Mouse (Mus musculus): ENCODE data around the gene Ptpn3. TPM values are rescaled to one million over a fixed set of nuclear protein-coding genes. Genes with fewer than 3 reads are reported as not detected.

Ptpn3 gene
- polyA plus RNA-seq (2014; fragmentation: Nextera tagmentation; extraction: Ambion mirVana) = 1.9 and 3.4 TPM in 2 replicates

- WGBS = under 1% methylated on average over 42 of the region's 42 CpGs
- H3K9ac ChIP-seq (ENCODE audit: low read depth, low read length) = peak within 1 kb of the TSS; percentile 57; the same call in 1 of the 2 replicates
- no peaks in the 10 kb centered on the region for H3K36me3 ChIP-seq (ENCODE audit: control insufficient read depth, insufficient read depth, low read length)
- no peak within 1 kb of the TSS for H3K27ac ChIP-seq (ENCODE audit: low read depth, low read length)
- H3K4me1 ChIP-seq (replicated peaks; ENCODE audit: control insufficient read depth, insufficient read depth, low read length) = peaks cover 2% of the 10 kb centered on the region; the same call in 1 of the 2 replicates
- peak within 1 kb of the TSS; percentile 98 for H3K4me2 ChIP-seq (replicated peaks; ENCODE audit: low read depth, low read length)
- peak; percentile 84 for DNase-seq (ENCODE audit: low spot score)
- peak within 1 kb of the TSS; percentile 77 for H3K4me3 ChIP-seq (ENCODE audit: low read depth, low read length)
- ATAC-seq (ENCODE audit: low FRiP score) = peak; percentile 79
- no peaks in the 10 kb centered on the region for H3K9me3 ChIP-seq (ENCODE audit: control insufficient read depth, low read length)
- peaks cover 33% of the 10 kb centered on the region for H3K27me3 ChIP-seq (ENCODE audit: control insufficient read depth, insufficient read depth, low read length)
Observed at GRCm38 (mm10) chr4:57301410-57302313, at the start of gene Ptpn3. Ptpn3 (minus strand) TSS chr4:57301837.

GRCm38 (mm10) chr4:57350541-57350940, 48.9 kb upstream of the Ptpn3 start:
- Histone ChIP-seq H3K9me3 (ENCODE audit: control insufficient read depth, low read length) (0 out of 2 replicates have a peak, but pooled peaks cover 2% of the 10 kb centered on the region), H3K27ac (ENCODE audit: low read depth, low read length) (no peak overlapping the region), H3K4me1 (replicated peaks; ENCODE audit: control insufficient read depth, insufficient read depth, low read length) (no peaks in the 10 kb centered on the region), H3K27me3 (ENCODE audit: control insufficient read depth, insufficient read depth, low read length) (no peaks in the 10 kb centered on the region), H3K36me3 (ENCODE audit: control insufficient read depth, insufficient read depth, low read length) (no peaks in the 10 kb centered on the region), H3K4me2 (replicated peaks; ENCODE audit: low read depth, low read length) (no peak overlapping the region), H3K4me3 (ENCODE audit: low read depth, low read length) (no peak overlapping the region), H3K9ac (ENCODE audit: low read depth, low read length) (no peak overlapping the region)
- ATAC-seq (ENCODE audit: low FRiP score) (no peak), DNase-seq (ENCODE audit: low spot score) (no peak)
- whole genome bisulfite sequencing = 97% methylated on average over 2 of the region's 2 CpGs

- H3K4me1 ChIP-seq (replicated peaks; ENCODE audit: control insufficient read depth, insufficient read depth, low read length) = no peaks in the 10 kb centered on the region
- no peaks in the 10 kb centered on the region for H3K27me3 ChIP-seq (ENCODE audit: control insufficient read depth, insufficient read depth, low read length)
- 90% methylated on average over 7 of the region's 7 CpGs for WGBS
- H3K36me3 ChIP-seq (ENCODE audit: control insufficient read depth, insufficient read depth, low read length) = no peaks in the 10 kb centered on the region
- no peak overlapping the region for H3K4me3 ChIP-seq (ENCODE audit: low read depth, low read length)
- no peak for DNase-seq (ENCODE audit: low spot score)
- no peak overlapping the region for H3K27ac ChIP-seq (ENCODE audit: low read depth, low read length)
- H3K9me3 ChIP-seq (ENCODE audit: control insufficient read depth, low read length) = 0 out of 2 replicates have a peak, but pooled peaks cover 2% of the 10 kb centered on the region
- no peak overlapping the region for H3K9ac ChIP-seq (ENCODE audit: low read depth, low read length)
- no peak for ATAC-seq (ENCODE audit: low FRiP score)
- no peak overlapping the region for H3K4me2 ChIP-seq (replicated peaks; ENCODE audit: low read depth, low read length)
Observed at GRCm38 (mm10) chr4:57343996-57344395, 42.4 kb upstream of the Ptpn3 start.

- no peaks in the 10 kb centered on the region for H3K4me1 ChIP-seq (replicated peaks; ENCODE audit: control insufficient read depth, insufficient read depth, low read length)
- H3K4me3 ChIP-seq (ENCODE audit: low read depth, low read length) = no peak overlapping the region
- H3K27ac ChIP-seq (ENCODE audit: low read depth, low read length) = no peak overlapping the region
- WGBS = 90% methylated on average over 17 of the region's 17 CpGs
- ATAC-seq (ENCODE audit: low FRiP score) (no peak), DNase-seq (ENCODE audit: low spot score) (no peak)
- H3K36me3 ChIP-seq (ENCODE audit: control insufficient read depth, insufficient read depth, low read length) = no peaks in the 10 kb centered on the region
- no peaks in the 10 kb centered on the region for H3K27me3 ChIP-seq (ENCODE audit: control insufficient read depth, insufficient read depth, low read length)
- H3K4me2 ChIP-seq (replicated peaks; ENCODE audit: low read depth, low read length) = no peak overlapping the region
- no peak overlapping the region for H3K9ac ChIP-seq (ENCODE audit: low read depth, low read length)
- no peaks in the 10 kb centered on the region for H3K9me3 ChIP-seq (ENCODE audit: control insufficient read depth, low read length)
Observed at GRCm38 (mm10) chr4:57338923-57339322, 37.3 kb upstream of the Ptpn3 start.

- Histone ChIP-seq H3K4me2 (replicated peaks; ENCODE audit: low read depth, low read length) (no peak overlapping the region), H3K4me1 (replicated peaks; ENCODE audit: control insufficient read depth, insufficient read depth, low read length) (no peaks in the 10 kb centered on the region), H3K27ac (ENCODE audit: low read depth, low read length) (no peak overlapping the region), H3K4me3 (ENCODE audit: low read depth, low read length) (no peak overlapping the region), H3K27me3 (ENCODE audit: control insufficient read depth, insufficient read depth, low read length) (no peaks in the 10 kb centered on the region), H3K36me3 (ENCODE audit: control insufficient read depth, insufficient read depth, low read length) (no peaks in the 10 kb centered on the region), H3K9ac (ENCODE audit: low read depth, low read length) (no peak overlapping the region), H3K9me3 (ENCODE audit: control insufficient read depth, low read length) (no peaks in the 10 kb centered on the region)
- ATAC-seq (ENCODE audit: low FRiP score) = no peak
- DNase-seq (ENCODE audit: low spot score) = no peak
- 83% methylated on average over 9 of the region's 9 CpGs for WGBS
Observed at GRCm38 (mm10) chr4:57338061-57338460, 36.4 kb upstream of the Ptpn3 start.

- Histone ChIP-seq H3K27me3 (ENCODE audit: control insufficient read depth, insufficient read depth, low read length) (no peaks in the 10 kb centered on the region), H3K4me2 (replicated peaks; ENCODE audit: low read depth, low read length) (no peak overlapping the region), H3K36me3 (ENCODE audit: control insufficient read depth, insufficient read depth, low read length) (no peaks in the 10 kb centered on the region), H3K9ac (ENCODE audit: low read depth, low read length) (no peak overlapping the region), H3K4me3 (ENCODE audit: low read depth, low read length) (no peak overlapping the region), H3K9me3 (ENCODE audit: control insufficient read depth, low read length) (no peaks in the 10 kb centered on the region), H3K4me1 (replicated peaks; ENCODE audit: control insufficient read depth, insufficient read depth, low read length) (no peaks in the 10 kb centered on the region), H3K27ac (ENCODE audit: low read depth, low read length) (no peak overlapping the region)
- peak; percentile 7 for DNase-seq (ENCODE audit: low spot score)
- ATAC-seq (ENCODE audit: low FRiP score) = no peak
- WGBS = 37% methylated on average over 9 of the region's 9 CpGs
Observed at GRCm38 (mm10) chr4:57335000-57335666, 33.5 kb upstream of the Ptpn3 start.

- Histone ChIP-seq H3K9me3 (ENCODE audit: control insufficient read depth, low read length) (no peaks in the 10 kb centered on the region), H3K27me3 (ENCODE audit: control insufficient read depth, insufficient read depth, low read length) (no peaks in the 10 kb centered on the region), H3K27ac (ENCODE audit: low read depth, low read length) (no peak overlapping the region), H3K4me2 (replicated peaks; ENCODE audit: low read depth, low read length) (no peak overlapping the region), H3K4me1 (replicated peaks; ENCODE audit: control insufficient read depth, insufficient read depth, low read length) (no peaks in the 10 kb centered on the region), H3K9ac (ENCODE audit: low read depth, low read length) (no peak overlapping the region), H3K4me3 (ENCODE audit: low read depth, low read length) (no peak overlapping the region), H3K36me3 (ENCODE audit: control insufficient read depth, insufficient read depth, low read length) (no peaks in the 10 kb centered on the region)
- ATAC-seq (ENCODE audit: low FRiP score) (no peak), DNase-seq (ENCODE audit: low spot score) (no peak)
- 96% methylated on average over 12 of the region's 12 CpGs for WGBS
Observed at GRCm38 (mm10) chr4:57333926-57334548, 32.4 kb upstream of the Ptpn3 start.

GRCm38 (mm10) chr4:57332511-57332910, 30.9 kb upstream of the Ptpn3 start:
- Histone ChIP-seq H3K27me3 (ENCODE audit: control insufficient read depth, insufficient read depth, low read length) (no peaks in the 10 kb centered on the region), H3K4me3 (ENCODE audit: low read depth, low read length) (no peak overlapping the region), H3K4me1 (replicated peaks; ENCODE audit: control insufficient read depth, insufficient read depth, low read length) (no peaks in the 10 kb centered on the region), H3K4me2 (replicated peaks; ENCODE audit: low read depth, low read length) (no peak overlapping the region), H3K36me3 (ENCODE audit: control insufficient read depth, insufficient read depth, low read length) (no peaks in the 10 kb centered on the region), H3K9ac (ENCODE audit: low read depth, low read length) (no peak overlapping the region), H3K9me3 (ENCODE audit: control insufficient read depth, low read length) (no peaks in the 10 kb centered on the region), H3K27ac (ENCODE audit: low read depth, low read length) (no peak overlapping the region)
- no peak for ATAC-seq (ENCODE audit: low FRiP score)
- WGBS = 91% methylated on average over 3 of the region's 3 CpGs
- DNase-seq (ENCODE audit: low spot score) = no peak
